Mouse (Mus musculus): Measurements from ENCODE around the gene Scn4a. TPM values are rescaled to one million over a fixed set of nuclear protein-coding genes. Genes with fewer than 3 reads are reported as not detected.
"Not testable (repeated sequence)": the region's sequence is repeated elsewhere in the genome, so short reads cannot be mapped to it uniquely, and the experiment has no call there.

Scn4a gene
- total RNA-seq, 2 experiments from 2014 or later, result not detected

GRCm38 (mm10) chr11:106365366-106365765 lies 12.3 kb upstream of the Scn4a start, which contains the start of gene Prr29:
Gene Prr29 (plus strand): TSS chr11:106365472.
- intact Hi-C loops (cut with DNase I), result loop anchor here (5.0 kb wide), 1 partner anchor 33 kb away; no protein-coding TSS in a partner anchor
- DNase-seq (ENCODE audit: low spot score in 2 of 2), result no peak

- no peak for DNase-seq (ENCODE audit: low spot score in 2 of 2)
- intact Hi-C loops (cut with DNase I), result loop anchor here (5.0 kb wide), 1 partner anchor 32 kb away; no protein-coding TSS in a partner anchor
Measured at GRCm38 (mm10) chr11:106364712-106365111, 11.6 kb upstream of the Scn4a start.

- intact Hi-C loops (cut with DNase I), result no loop called here
Measured at GRCm38 (mm10) chr11:106359350-106359749, 6.3 kb upstream of the Scn4a start.

GRCm38 (mm10) chr11:106355382-106356128 lies 2.5 kb upstream of the Scn4a start:
- intact Hi-C loops (cut with DNase I), result no loop called here
- no peak for DNase-seq (ENCODE audit: low spot score in 2 of 2)

More at GRCm38 (mm10) chr11:106359350-106359749, 6.3 kb upstream of the Scn4a start:
- no peak for DNase-seq (ENCODE audit: low spot score in 2 of 2)

- intact Hi-C loops (cut with DNase I), result no loop called here
- DNase-seq (ENCODE audit: low spot score in 2 of 2), result no peak
Measured at GRCm38 (mm10) chr11:106354181-106354580, 1.1 kb upstream of the Scn4a start.

GRCm38 (mm10) chr11:106351941-106352340 lies 1.1 kb downstream of the Scn4a start:
- no peak for DNase-seq (ENCODE audit: low spot score in 2 of 2)
- intact Hi-C loops (cut with DNase I), result no loop called here

GRCm38 (mm10) chr11:106351253-106351652 lies 1.8 kb downstream of the Scn4a start:
- intact Hi-C loops (cut with DNase I), result no loop called here
- no peak for DNase-seq (ENCODE audit: low spot score in 2 of 2)

GRCm38 (mm10) chr11:106350853-106351252 lies 2.2 kb downstream of the Scn4a start:
- DNase-seq (ENCODE audit: low spot score in 2 of 2), result no peak
- intact Hi-C loops (cut with DNase I), result no loop called here

GRCm38 (mm10) chr11:106349772-106350171 lies 3.3 kb downstream of the Scn4a start:
- intact Hi-C loops (cut with DNase I), result no loop called here

GRCm38 (mm10) chr11:106344910-106345309 lies 8.2 kb downstream of the Scn4a start:
- intact Hi-C loops (cut with DNase I), result no loop called here
- no peak for DNase-seq (ENCODE audit: low spot score in 2 of 2)

More at GRCm38 (mm10) chr11:106349772-106350171, 3.3 kb downstream of the Scn4a start:
- DNase-seq (ENCODE audit: low spot score in 2 of 2), result no peak

GRCm38 (mm10) chr11:106340990-106341520 lies 12.0 kb downstream of the Scn4a start:
- DNase-seq (ENCODE audit: low spot score in 2 of 2), result no peak
- intact Hi-C loops (cut with DNase I), result no loop called here

- intact Hi-C loops (cut with DNase I); DNase-seq (ENCODE audit: low spot score in 2 of 2): not testable (repeated sequence)
Measured at GRCm38 (mm10) chr11:106339323-106339722, 13.8 kb downstream of the Scn4a start.

- DNase-seq (ENCODE audit: low spot score in 2 of 2), result no peak
- intact Hi-C loops (cut with DNase I), result no loop called here
Measured at GRCm38 (mm10) chr11:106338870-106339269, 14.2 kb downstream of the Scn4a start.

- DNase-seq (ENCODE audit: low spot score in 2 of 2), result no peak
- intact Hi-C loops (cut with DNase I), result no loop called here
Measured at GRCm38 (mm10) chr11:106338029-106338428, 15.1 kb downstream of the Scn4a start.

- intact Hi-C loops (cut with DNase I), result loop anchor here (5.0 kb wide), 1 partner anchor 33 kb away; the partner anchor contains the start of gene Prr29
- DNase-seq (ENCODE audit: low spot score in 2 of 2), result no peak
Measured at GRCm38 (mm10) chr11:106334066-106334465, 19.0 kb downstream of the Scn4a start.

GRCm38 (mm10) chr11:106332458-106332857 lies 20.6 kb downstream of the Scn4a start:
- intact Hi-C loops (cut with DNase I), result loop anchor here (5.0 kb wide), 1 partner anchor 35 kb away; the partner anchor contains the start of gene Prr29
- DNase-seq (ENCODE audit: low spot score in 2 of 2), result no peak

- peak in 1 of 2 experiments; percentile 11 for DNase-seq (ENCODE audit: low spot score in 2 of 2)
Measured at GRCm38 (mm10) chr11:106329682-106330081, 23.4 kb downstream of the Scn4a start.

GRCm38 (mm10) chr11:106329128-106329527 lies 24.0 kb downstream of the Scn4a start:
- intact Hi-C loops (cut with DNase I), result loop anchor here (5.0 kb wide), 1 partner anchor 53 kb away; no protein-coding TSS in a partner anchor
- no peak for DNase-seq (ENCODE audit: low spot score in 2 of 2)

More at GRCm38 (mm10) chr11:106329682-106330081, 23.4 kb downstream of the Scn4a start:
- intact Hi-C loops (cut with DNase I), result loop anchor here (5.0 kb wide), 2 partner anchors 38 to 53 kb away; partner anchors contain the start of gene Prr29

GRCm38 (mm10) chr11:106328521-106328920 lies 24.6 kb downstream of the Scn4a start:
- no peak for DNase-seq (ENCODE audit: low spot score in 2 of 2)
- intact Hi-C loops (cut with DNase I), result loop anchor here (5.0 kb wide), 1 partner anchor 54 kb away; no protein-coding TSS in a partner anchor

- no peak for DNase-seq (ENCODE audit: low spot score in 2 of 2)
- intact Hi-C loops (cut with DNase I), result loop anchor here (5.0 kb wide), 1 partner anchor 56 kb away; no protein-coding TSS in a partner anchor
Measured at GRCm38 (mm10) chr11:106326475-106326874, 26.6 kb downstream of the Scn4a start.

All from left cerebral cortex, postnatal 36 days (tissue).